26 mouse cellular contexts compared by ENCODE assay signal in the genomic region with DNA sequence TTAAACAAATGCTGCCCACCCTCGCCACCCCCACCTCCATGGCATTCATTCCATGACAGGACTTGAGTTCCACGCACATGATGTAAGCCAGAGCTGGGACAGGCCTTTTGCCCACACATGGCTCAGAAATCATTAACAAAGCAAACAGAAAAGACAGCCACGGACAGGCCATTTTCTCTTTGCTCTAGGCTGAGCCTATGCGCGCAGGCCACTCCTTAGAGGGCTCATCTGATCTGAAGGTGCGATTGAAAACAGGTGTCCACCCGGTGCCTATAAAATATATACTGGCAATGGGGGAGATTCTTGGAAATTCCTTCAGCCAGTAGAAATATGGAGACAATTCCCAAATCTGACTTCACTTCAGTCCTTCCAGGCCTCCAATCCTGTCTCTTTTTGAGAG.
"Had no signal": no experiment of that assay in that cellular context is flagged by ENCODE, and none has a peak within 500 bp of the region (broad histone marks: within the 10 kb centered on the region; RNA-seq: fewer than 3 reads in every experiment).

No protein-coding gene starts in this region.

- ATAC-seq: hindbrain, embryonic 16.5 days; inflammation-experienced regulatory T-cells, adult 6 months; intestine, embryonic 15.5 days; intestine, postnatal 0 days had no signal

- H3K27ac ChIP-seq: gastrocnemius, adult 2 months; heart, adult 2 months; heart, embryonic 13.5 days; heart, embryonic 15.5 days; hindbrain, embryonic 10.5 days; hindbrain, embryonic 12.5 days; hindbrain, embryonic 14.5 days; intestine, embryonic 15.5 days; layer of hippocampus, adult 2 months; left cerebral cortex, adult 2 months; liver, embryonic 13.5 days had no signal

- H3K36me3 ChIP-seq: heart, embryonic 13.5 days; heart, embryonic 15.5 days; hindbrain, embryonic 10.5 days; hindbrain, embryonic 12.5 days; intestine, embryonic 15.5 days; liver, embryonic 13.5 days had no signal

- H3K27me3 ChIP-seq: heart, embryonic 13.5 days; heart, embryonic 15.5 days; hindbrain, embryonic 12.5 days; intestine, embryonic 15.5 days; liver, embryonic 13.5 days had no signal

- H3K9ac ChIP-seq: heart, embryonic 13.5 days; heart, embryonic 15.5 days; hindbrain, embryonic 12.5 days; hindbrain, embryonic 14.5 days; intestine, embryonic 15.5 days; liver, embryonic 13.5 days had no signal

- DNase-seq: gastrocnemius, adult 2 months; gastrocnemius, postnatal 10 days; gastrocnemius, postnatal 25 days; heart, adult 2 months; heart, postnatal 14 days; heart, postnatal 4 days; kidney, adult 18-20 months; kidney, adult 8-10 months; kidney, postnatal 10 days; kidney, postnatal 25 days; kidney, postnatal 4 days; liver; liver, embryonic 13.5 days had no signal

- H3K4me1 ChIP-seq: heart, embryonic 13.5 days; heart, embryonic 15.5 days; hindbrain, embryonic 10.5 days; hindbrain, embryonic 12.5 days; liver, embryonic 13.5 days had no signal

- H3K9me3 ChIP-seq: heart, embryonic 13.5 days; heart, embryonic 15.5 days; hindbrain, embryonic 10.5 days; hindbrain, embryonic 12.5 days; intestine, embryonic 15.5 days; liver, embryonic 13.5 days had no signal

- H3K4me3 ChIP-seq: gastrocnemius, adult 2 months; heart, adult 2 months; heart, embryonic 13.5 days; heart, embryonic 15.5 days; hindbrain, embryonic 10.5 days; hindbrain, embryonic 12.5 days; intestine, embryonic 15.5 days; layer of hippocampus, adult 2 months; left cerebral cortex, adult 2 months; liver, embryonic 13.5 days had no signal

- H3K4me2 ChIP-seq: heart, embryonic 11.5 days; heart, embryonic 13.5 days; heart, embryonic 15.5 days; hindbrain, embryonic 12.5 days; hindbrain, embryonic 14.5 days; intestine, embryonic 15.5 days; liver, embryonic 11.5 days; liver, embryonic 13.5 days had no signal
